Mouse (Mus musculus) liver, embryonic 11.5 days (tissue): ENCODE results near the gene Plekho1. TPM values are rescaled to one million over a fixed set of nuclear protein-coding genes. Genes with fewer than 3 reads are reported as not detected.

Experiments used
- ATAC-seq: fragments of 200-750 bp; cut with Nextera tagmentation; replicated peaks from 2 replicates; pipeline ENCODE4 v1.8.0; 2017; ENCODE audit warnings: moderate number of reproducible peaks, mild to moderate bottlenecking, moderate TSS enrichment, moderate library complexity; ENCODE audit not compliant: low FRiP score
- DNase-seq: peaks from one replicate; pipeline ENCODE4 v3.0.0-alpha.2; 2017; ENCODE audit warnings: low spot score
- H3K27ac ChIP-seq: fragments of 300-500 bp; sonication (generic); 2 replicates; pipeline ENCODE4 v1.5.1; 2014; ENCODE audit warnings: mild to moderate bottlenecking, low read depth, low read length, control low read depth
- H3K27me3 ChIP-seq: fragments of 300-500 bp; sonication (generic); replicated peaks from 2 replicates; pipeline ENCODE4 v1.6.1; 2014; ENCODE audit warnings: low read length, mixed read lengths; ENCODE audit not compliant: control insufficient read depth, insufficient read depth
- H3K36me3 ChIP-seq: fragments of 300-500 bp; sonication (generic); 2 replicates; pipeline ENCODE4 v1.6.1; 2014; ENCODE audit warnings: mild to moderate bottlenecking, low read length, moderate library complexity, mixed read lengths; ENCODE audit not compliant: control insufficient read depth, insufficient read depth
- H3K4me1 ChIP-seq: fragments of 300-500 bp; sonication (generic); replicated peaks from 2 replicates; pipeline ENCODE4 v1.6.1; 2014; ENCODE audit warnings: low read length, mixed read lengths; ENCODE audit not compliant: control insufficient read depth, insufficient read depth
- H3K4me2 ChIP-seq: fragments of 300-500 bp; sonication (generic); 2 replicates; pipeline ENCODE4 v1.6.1; 2014; ENCODE audit warnings: mild to moderate bottlenecking, control low read depth, moderate library complexity
- H3K4me3 ChIP-seq: fragments of 300-500 bp; sonication (generic); 2 replicates; pipeline ENCODE4 v1.5.1; 2014; ENCODE audit warnings: low read depth, low read length, control low read depth
- H3K9ac ChIP-seq: fragments of 300-500 bp; sonication (generic); 2 replicates; pipeline ENCODE4 v1.6.1; 2014; ENCODE audit warnings: low read depth, low read length, control low read depth
- H3K9me3 ChIP-seq: fragments of 300-500 bp; sonication (generic); 2 replicates; pipeline ENCODE4 v1.6.1; 2016; ENCODE audit warnings: low read length, inconsistent platforms, mixed read lengths; ENCODE audit not compliant: control insufficient read depth
- WGBS: fragments of 180-500 bp; shearing (Covaris S2); extraction: QIAGEN DNeasy Blood & Tissue Kit; methylation state at CpG from one replicate; pipeline ENCODE4 v1.1.7; 2014; 5-methylcytosine and 5-hydroxymethylcytosine counted together
- polyA plus RNA-seq: library from polyadenylated mRNA; unstranded; fragments of >200 nt; fragmentation: Nextera tagmentation; extraction: Ambion mirVana; gene quantifications from 2 replicates; pipeline ENCODE4 v1.2.1, GENCODE M21; 2014

The Plekho1 gene
- polyA plus RNA-seq, 1 experiment from 2014 or later, result 22.9 TPM

DNA sequence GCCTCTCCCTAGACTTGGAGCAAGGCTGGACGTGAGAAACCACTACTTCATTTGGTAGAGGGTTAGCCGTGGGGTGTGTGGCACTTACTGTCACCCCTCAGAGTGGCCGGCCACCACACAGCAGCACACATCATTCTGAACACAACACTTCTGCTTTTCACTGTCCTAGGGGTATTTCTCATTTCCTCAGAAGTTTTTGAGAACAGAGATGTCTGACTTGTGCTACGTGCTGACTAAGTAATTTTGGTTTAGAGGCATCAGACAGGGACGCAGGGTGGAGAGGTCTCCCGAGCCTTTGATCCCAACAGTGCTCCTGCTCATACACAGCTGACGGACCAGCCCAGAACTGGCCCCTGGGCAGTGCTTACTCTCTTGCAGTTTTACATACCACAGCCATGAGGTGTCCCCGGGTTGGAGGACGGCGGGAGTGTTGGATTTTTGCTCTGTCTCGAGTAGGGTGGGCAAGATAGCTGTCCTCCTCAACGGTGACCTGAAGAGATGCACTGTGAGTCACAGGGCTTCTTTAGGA lies 5.3 kb downstream of the Plekho1 start:
- H3K4me1 ChIP-seq, result peaks cover 39% of the 10 kb centered on the region
- DNase-seq, result no peak
- ATAC-seq, result no peak
- H3K27ac ChIP-seq, result no peak overlapping the region
- no peak overlapping the region for H3K9ac ChIP-seq
- no peak overlapping the region for H3K4me3 ChIP-seq
- H3K9me3 ChIP-seq, result no peaks in the 10 kb centered on the region
- no peaks in the 10 kb centered on the region; the same call in 1 of the 2 replicates for H3K27me3 ChIP-seq
- 67% methylated on average over 12 of the region's 12 CpGs for WGBS
- H3K4me2 ChIP-seq, result no peak overlapping the region
- peaks cover 11% of the 10 kb centered on the region for H3K36me3 ChIP-seq

DNA sequence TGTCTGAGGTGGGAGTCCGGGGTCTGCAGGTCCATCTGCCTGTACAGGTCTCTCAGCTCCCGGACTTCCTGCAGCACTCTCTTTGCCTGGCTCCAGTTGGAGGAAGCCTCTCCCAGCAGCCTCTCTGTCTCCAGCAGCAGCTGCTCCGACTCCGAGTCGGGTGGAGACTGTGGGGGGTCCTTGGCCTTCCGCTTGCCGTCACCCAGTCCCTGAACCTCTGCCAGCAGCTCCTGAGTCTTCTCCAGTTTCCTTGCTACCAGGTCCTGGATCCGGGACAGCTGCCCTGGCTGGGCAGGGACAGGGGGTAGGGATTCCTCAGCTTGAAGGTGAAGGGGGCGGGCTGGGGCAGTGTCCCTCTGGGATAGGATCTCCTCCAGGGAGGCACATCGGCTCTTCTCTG lies 6.8 kb downstream of the Plekho1 start:
- ATAC-seq, result no peak
- DNase-seq, result no peak
- Histone ChIP-seq H3K9me3 (no peaks in the 10 kb centered on the region), H3K36me3 (peaks cover 11% of the 10 kb centered on the region), H3K4me2 (no peak overlapping the region), H3K9ac (no peak overlapping the region), H3K4me3 (no peak overlapping the region), H3K27ac (no peak overlapping the region), H3K4me1 (peaks cover 38% of the 10 kb centered on the region), H3K27me3 (no peaks in the 10 kb centered on the region; the same call in 1 of the 2 replicates)
- 81% methylated on average over 10 of the region's 10 CpGs for WGBS

GRCm38 (mm10) chr3:95988138-95988537 lies 7.7 kb downstream of the Plekho1 start:
- no peak overlapping the region for H3K9ac ChIP-seq
- peaks cover 31% of the 10 kb centered on the region for H3K4me1 ChIP-seq
- H3K4me3 ChIP-seq, result no peak overlapping the region
- H3K9me3 ChIP-seq, result no peaks in the 10 kb centered on the region
- H3K27ac ChIP-seq, result no peak overlapping the region
- no peaks in the 10 kb centered on the region; the same call in 1 of the 2 replicates for H3K27me3 ChIP-seq
- no peak overlapping the region for H3K4me2 ChIP-seq
- DNase-seq (no peak), ATAC-seq (no peak)
- WGBS, result 93% methylated on average over 1 of the region's 1 CpGs
- H3K36me3 ChIP-seq, result peaks cover 11% of the 10 kb centered on the region

DNA sequence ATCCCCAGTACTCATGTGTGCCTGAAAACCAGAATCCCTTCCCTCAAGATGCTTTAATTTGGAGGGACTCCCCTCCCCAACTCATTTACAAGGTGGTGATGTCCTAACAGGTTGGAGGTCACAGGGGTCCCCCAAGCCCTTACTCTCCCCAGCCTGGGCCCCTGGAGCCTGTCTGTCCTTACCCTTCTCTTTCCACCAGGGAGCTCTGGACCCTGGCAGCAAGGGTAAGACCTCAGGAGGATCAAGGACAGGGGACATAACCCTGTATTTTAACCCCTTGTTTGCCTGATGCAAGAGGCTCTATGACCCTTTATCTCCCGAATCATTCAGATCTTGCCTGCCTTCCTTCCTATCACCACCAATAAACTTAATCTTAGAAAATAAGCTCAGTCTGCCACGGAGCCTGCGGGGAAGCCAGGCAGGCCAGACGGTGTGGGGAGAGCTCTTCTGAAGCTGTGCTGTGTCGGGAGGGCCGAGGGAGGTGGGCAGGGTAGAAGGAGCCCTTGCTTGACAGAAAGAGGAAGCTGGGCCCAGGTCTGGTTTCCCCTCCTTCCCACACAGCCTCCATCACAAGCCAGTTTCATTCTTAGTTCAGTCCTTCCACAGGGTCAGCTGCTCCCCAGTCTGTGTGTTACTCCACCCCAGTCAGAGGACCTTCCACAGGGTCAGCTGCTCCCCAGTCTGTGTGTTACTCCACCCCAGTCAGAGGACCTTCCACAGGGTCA lies 8.3 kb downstream of the Plekho1 start:
- DNase-seq, result no peak
- peak overlapping the region; percentile 54 for H3K27ac ChIP-seq
- peak overlapping the region; percentile 64; the same call in 1 of the 2 replicates for H3K4me2 ChIP-seq
- peaks cover 11% of the 10 kb centered on the region for H3K36me3 ChIP-seq
- H3K9ac ChIP-seq, result no peak overlapping the region
- no peaks in the 10 kb centered on the region for H3K9me3 ChIP-seq
- H3K4me1 ChIP-seq, result peaks cover 27% of the 10 kb centered on the region
- H3K27me3 ChIP-seq, result no peaks in the 10 kb centered on the region; the same call in 1 of the 2 replicates
- 40% methylated on average over 6 of the region's 6 CpGs for WGBS
- H3K4me3 ChIP-seq, result no peak overlapping the region
- no peak for ATAC-seq

DNA sequence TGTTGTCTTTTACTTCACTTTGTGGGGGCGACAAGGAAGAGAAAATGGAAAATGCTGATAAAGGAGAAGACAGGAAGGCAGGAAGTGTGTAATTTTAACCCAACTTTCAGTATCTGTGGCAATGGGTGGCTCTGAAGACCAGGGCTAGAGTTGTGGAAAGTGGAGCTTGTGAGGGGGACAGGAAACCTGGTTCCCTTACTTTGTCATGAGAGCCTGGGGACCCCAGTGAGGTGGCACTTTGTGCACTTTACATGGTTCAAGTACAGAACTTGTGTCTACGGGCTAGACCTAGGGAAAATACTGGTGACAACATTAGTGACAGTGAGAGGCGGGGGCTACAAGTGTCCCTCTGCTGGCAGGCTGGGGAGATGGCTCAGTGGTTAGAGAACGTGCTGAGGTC lies 8.8 kb downstream of the Plekho1 start:
- H3K4me3 ChIP-seq, result no peak overlapping the region
- no peak overlapping the region for H3K9ac ChIP-seq
- WGBS, result 47% methylated on average over 4 of the region's 4 CpGs
- peaks cover 11% of the 10 kb centered on the region for H3K36me3 ChIP-seq
- H3K4me2 ChIP-seq, result peak overlapping the region; percentile 64; the same call in 1 of the 2 replicates
- H3K4me1 ChIP-seq, result peaks cover 25% of the 10 kb centered on the region
- no peaks in the 10 kb centered on the region for H3K9me3 ChIP-seq
- H3K27me3 ChIP-seq, result no peaks in the 10 kb centered on the region; the same call in 1 of the 2 replicates
- DNase-seq (no peak), ATAC-seq (no peak)
- peak overlapping the region; percentile 54; the same call in 1 of the 2 replicates for H3K27ac ChIP-seq

GRCm38 (mm10) chr3:95986001-95986622 lies 9.7 kb downstream of the Plekho1 start:
- Histone ChIP-seq H3K9ac (peak overlapping the region; percentile 46), H3K4me2 (peak overlapping the region; percentile 64), H3K4me3 (peak overlapping the region; percentile 29), H3K4me1 (peaks cover 25% of the 10 kb centered on the region), H3K9me3 (no peaks in the 10 kb centered on the region), H3K27me3 (no peaks in the 10 kb centered on the region; the same call in 1 of the 2 replicates), H3K27ac (peak overlapping the region; percentile 85), H3K36me3 (peaks cover 8% of the 10 kb centered on the region)
- DNase-seq (no peak), ATAC-seq (0 out of 2 replicates have a peak, but pooled peaks have one; percentile 30)
- 6% methylated on average over 21 of the region's 21 CpGs for WGBS

DNA sequence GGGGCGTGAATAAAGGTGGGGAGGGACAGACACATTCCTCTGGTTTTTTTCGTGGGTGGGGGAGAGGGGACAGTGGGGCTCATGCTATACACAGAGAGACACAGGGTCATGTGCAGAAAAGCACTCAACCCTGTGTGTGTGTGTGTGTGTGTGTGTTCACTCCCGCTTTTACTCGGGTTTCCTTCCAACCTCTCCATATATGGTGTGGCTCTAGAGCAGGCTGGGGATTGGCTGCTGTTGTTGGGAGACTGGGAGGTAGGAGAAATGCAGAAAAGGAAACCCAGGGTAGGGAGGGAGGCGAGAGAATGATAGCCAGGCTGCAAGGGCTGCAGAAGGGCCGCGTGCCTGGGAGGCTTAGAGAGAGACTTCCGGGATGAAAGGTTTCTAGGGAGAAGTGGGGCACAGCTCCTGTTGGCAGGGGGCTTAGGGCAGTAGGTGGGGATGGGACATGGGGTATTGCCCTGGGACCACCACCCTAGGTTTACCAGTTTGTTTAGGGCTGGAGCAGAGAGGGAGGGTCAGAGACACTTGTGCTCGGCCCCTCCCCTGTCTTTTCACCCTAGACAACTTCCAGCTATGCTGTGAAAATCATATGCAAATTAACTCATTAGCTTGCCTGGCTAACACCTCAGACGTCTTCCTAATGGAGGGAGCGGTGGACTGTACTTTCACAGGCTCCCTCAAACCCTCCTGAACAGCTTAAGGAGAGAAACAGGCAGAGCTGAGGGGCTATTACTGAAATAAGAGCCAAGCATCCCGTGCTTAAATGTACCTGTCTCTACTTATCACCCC lies 10.4 kb downstream of the Plekho1 start:
- H3K4me3 ChIP-seq, result peak overlapping the region; percentile 29
- peaks cover 25% of the 10 kb centered on the region for H3K4me1 ChIP-seq
- H3K9ac ChIP-seq, result peak overlapping the region; percentile 46; the same call in 1 of the 2 replicates
- no peaks in the 10 kb centered on the region; the same call in 1 of the 2 replicates for H3K27me3 ChIP-seq
- H3K27ac ChIP-seq, result peak overlapping the region; percentile 85
- peaks cover 8% of the 10 kb centered on the region for H3K36me3 ChIP-seq
- peak overlapping the region; percentile 64 for H3K4me2 ChIP-seq
- DNase-seq (no peak), ATAC-seq (peak; percentile 76)
- H3K9me3 ChIP-seq, result no peaks in the 10 kb centered on the region
- WGBS, result 9% methylated on average over 12 of the region's 12 CpGs

GRCm38 (mm10) chr3:95982129-95982528 lies 13.7 kb downstream of the Plekho1 start:
- Histone ChIP-seq H3K9me3 (no peaks in the 10 kb centered on the region), H3K4me1 (peaks cover 18% of the 10 kb centered on the region), H3K27me3 (no peaks in the 10 kb centered on the region; the same call in 1 of the 2 replicates), H3K27ac (no peak overlapping the region), H3K4me3 (no peak overlapping the region), H3K9ac (no peak overlapping the region), H3K4me2 (no peak overlapping the region), H3K36me3 (no peaks in the 10 kb centered on the region)
- DNase-seq, result no peak
- WGBS, result 80% methylated on average over 4 of the region's 4 CpGs
- no peak for ATAC-seq
